Mouse (Mus musculus): ENCODE data around the gene Sla2. TPM values are rescaled to one million over a fixed set of nuclear protein-coding genes. Genes with fewer than 3 reads are reported as not detected.
A peak's percentile ranks its signal among the peaks of the same experiment; 100 is the strongest.

The Sla2 gene
- polyA plus RNA-seq, 1 experiment = 0.03 TPM

GRCm38 (mm10) chr2:156862041-156862717, 24.8 kb downstream of the Sla2 start:
- no peak for TF ChIP-seq POLR2A (IDR thresholded peaks at IDR 0.05; ENCODE audit: borderline replicate concordance, extremely low read depth, insufficient read depth, insufficient read length, poor library complexity, severe bottlenecking)
- TF ChIP-seq CTCF (IDR thresholded peaks at IDR 0.05; ENCODE audit: borderline replicate concordance, extremely low read depth, insufficient read depth, insufficient read length) = no peak
- peak; percentile 73 for DNase-seq (ENCODE audit: low read depth)

GRCm38 (mm10) chr2:156858671-156859070, 28.3 kb downstream of the Sla2 start:
- TF ChIP-seq CTCF (IDR thresholded peaks at IDR 0.05; ENCODE audit: borderline replicate concordance, extremely low read depth, insufficient read depth, insufficient read length) (no peak), POLR2A (IDR thresholded peaks at IDR 0.05; ENCODE audit: borderline replicate concordance, extremely low read depth, insufficient read depth, insufficient read length, poor library complexity, severe bottlenecking) (no peak)
- DNase-seq (ENCODE audit: low read depth) = no peak

GRCm38 (mm10) chr2:156857835-156858234, 29.2 kb downstream of the Sla2 start, which contains the start of gene 4930518I15Rik:
Gene 4930518I15Rik (minus strand): TSS chr2:156857946.
- TF ChIP-seq CTCF (IDR thresholded peaks at IDR 0.05; ENCODE audit: borderline replicate concordance, extremely low read depth, insufficient read depth, insufficient read length) (no peak), POLR2A (IDR thresholded peaks at IDR 0.05; ENCODE audit: borderline replicate concordance, extremely low read depth, insufficient read depth, insufficient read length, poor library complexity, severe bottlenecking) (no peak)
- DNase-seq (ENCODE audit: low read depth) = no peak

GRCm38 (mm10) chr2:156857385-156857791, 29.6 kb downstream of the Sla2 start:
- DNase-seq (ENCODE audit: low read depth) = no peak
- no peak for TF ChIP-seq POLR2A (IDR thresholded peaks at IDR 0.05; ENCODE audit: borderline replicate concordance, extremely low read depth, insufficient read depth, insufficient read length, poor library complexity, severe bottlenecking)
- no peak for TF ChIP-seq CTCF (IDR thresholded peaks at IDR 0.05; ENCODE audit: borderline replicate concordance, extremely low read depth, insufficient read depth, insufficient read length)

- no peak for TF ChIP-seq POLR2A (IDR thresholded peaks at IDR 0.05; ENCODE audit: borderline replicate concordance, extremely low read depth, insufficient read depth, insufficient read length, poor library complexity, severe bottlenecking)
- no peak for TF ChIP-seq CTCF (IDR thresholded peaks at IDR 0.05; ENCODE audit: borderline replicate concordance, extremely low read depth, insufficient read depth, insufficient read length)
- no peak for DNase-seq (ENCODE audit: low read depth)
These were observed 30.7 kb downstream of the Sla2 start for GRCm38 (mm10) chr2:156856311-156856710.

- peak; percentile 86 for DNase-seq (ENCODE audit: low read depth)
- peak; percentile 49; the same call in 1 of the 2 replicates for TF ChIP-seq CTCF (IDR thresholded peaks at IDR 0.05; ENCODE audit: borderline replicate concordance, extremely low read depth, insufficient read depth, insufficient read length)
These were observed 32.8 kb downstream of the Sla2 start for GRCm38 (mm10) chr2:156853999-156854771.

GRCm38 (mm10) chr2:156853584-156853983, 33.4 kb downstream of the Sla2 start:
- peak; percentile 24 for DNase-seq (ENCODE audit: low read depth)

- TF ChIP-seq POLR2A (IDR thresholded peaks at IDR 0.05; ENCODE audit: borderline replicate concordance, extremely low read depth, insufficient read depth, insufficient read length, poor library complexity, severe bottlenecking) (no peak), CTCF (IDR thresholded peaks at IDR 0.05; ENCODE audit: borderline replicate concordance, extremely low read depth, insufficient read depth, insufficient read length) (no peak)
- DNase-seq (ENCODE audit: low read depth) = no peak
These were observed 36.5 kb downstream of the Sla2 start for GRCm38 (mm10) chr2:156850505-156850904.

- TF ChIP-seq CTCF (IDR thresholded peaks at IDR 0.05; ENCODE audit: borderline replicate concordance, extremely low read depth, insufficient read depth, insufficient read length) = no peak
- TF ChIP-seq POLR2A (IDR thresholded peaks at IDR 0.05; ENCODE audit: borderline replicate concordance, extremely low read depth, insufficient read depth, insufficient read length, poor library complexity, severe bottlenecking) = no peak
- DNase-seq (ENCODE audit: low read depth) = no peak
These were observed 38.3 kb downstream of the Sla2 start for GRCm38 (mm10) chr2:156848526-156849182.

GRCm38 (mm10) chr2:156847653-156848052, 39.3 kb downstream of the Sla2 start:
- DNase-seq (ENCODE audit: low read depth) = peak; percentile 19
- TF ChIP-seq CTCF (IDR thresholded peaks at IDR 0.05; ENCODE audit: borderline replicate concordance, extremely low read depth, insufficient read depth, insufficient read length) = no peak
- TF ChIP-seq POLR2A (IDR thresholded peaks at IDR 0.05; ENCODE audit: borderline replicate concordance, extremely low read depth, insufficient read depth, insufficient read length, poor library complexity, severe bottlenecking) = no peak

- no peak for TF ChIP-seq CTCF (IDR thresholded peaks at IDR 0.05; ENCODE audit: borderline replicate concordance, extremely low read depth, insufficient read depth, insufficient read length)
- TF ChIP-seq POLR2A (IDR thresholded peaks at IDR 0.05; ENCODE audit: borderline replicate concordance, extremely low read depth, insufficient read depth, insufficient read length, poor library complexity, severe bottlenecking) = no peak
- DNase-seq (ENCODE audit: low read depth) = peak; percentile 43
These were observed 42.3 kb downstream of the Sla2 start for GRCm38 (mm10) chr2:156844715-156845114.
